Mouse (Mus musculus) heart, adult 2 months (tissue): Measurements from ENCODE around the gene Ugt1a6a. TPM values are rescaled to one million over a fixed set of nuclear protein-coding genes. Genes with fewer than 3 reads are reported as not detected.

Experiments used
- DNase-seq, 2 experiments: peaks; one replicate each; pipeline ENCODE4 v3.0.0; 2021
- H3K27ac ChIP-seq: fragments of 200-600 bp; 2 replicates; pipeline ENCODE4 v1.8.1; 2022
- H3K27me3 ChIP-seq: fragments of 200-500 bp; 2 replicates; pipeline ENCODE4 v1.6.1; 2012; ENCODE audit warnings: mild to moderate bottlenecking, low read length, inconsistent platforms, mixed read lengths; ENCODE audit not compliant: control insufficient read depth, insufficient read depth
- H3K36me3 ChIP-seq: fragments of 200-500 bp; 2 replicates; pipeline ENCODE4 v1.6.1; 2012; ENCODE audit warnings: low read length, inconsistent platforms; ENCODE audit not compliant: control insufficient read depth, insufficient read depth
- H3K4me1 ChIP-seq: fragments of 200-500 bp; 2 replicates; pipeline ENCODE4 v1.6.1; 2011; ENCODE audit warnings: low read length; ENCODE audit not compliant: control insufficient read depth, insufficient read depth
- H3K4me3 ChIP-seq: fragments of 200-600 bp; 2 replicates; pipeline ENCODE4 v1.8.1; 2022
- H3K79me2 ChIP-seq: fragments of 200-500 bp; replicated peaks from 2 replicates; pipeline ENCODE4 v1.6.1; 2012; ENCODE audit warnings: mild to moderate bottlenecking, inconsistent platforms, low read length, moderate library complexity, mixed read lengths; ENCODE audit not compliant: control insufficient read depth, insufficient read depth
- H3K9ac ChIP-seq: fragments of 200-500 bp; 2 replicates; pipeline ENCODE4 v1.6.1; 2012; ENCODE audit warnings: low read depth, mild to moderate bottlenecking, control low read depth, inconsistent platforms, low read length, mixed read lengths
- CTCF ChIP-seq: fragments of 200-600 bp; IDR thresholded peaks from 2 replicates; pipeline ENCODE4 v1.8.1; 2022; ENCODE audit warnings: antibody characterized with exemption, mild to moderate bottlenecking, moderate library complexity
- EP300 ChIP-seq: fragments of 200-500 bp; IDR thresholded peaks from 2 replicates; pipeline ENCODE4 v1.6.1; 2011; ENCODE audit warnings: low read depth, low read length, control low read depth; ENCODE audit not compliant: insufficient read depth
- POLR2A ChIP-seq: fragments of 200-500 bp; IDR thresholded peaks from 2 replicates; pipeline ENCODE4 v1.6.1; 2011; ENCODE audit warnings: mild to moderate bottlenecking, low read depth, low read length, control low read depth; ENCODE audit not compliant: insufficient read depth
- WGBS: fragments of 180-500 bp; shearing (Covaris S2); methylation state at CpG from one replicate; pipeline ENCODE4 v1.1.7; 2018; 5-methylcytosine and 5-hydroxymethylcytosine counted together
- intact Hi-C: fragments of 180-260 bp; cut with DNase I; formaldehyde crosslinking; loops from one replicate; pipeline ENCODE4 v1.15.1; 2025
- polyA plus RNA-seq: library from polyadenylated mRNA; depleted of rRNA; stranded (reverse); fragments of >200 nt; gene quantifications from 2 replicates; pipeline ENCODE4 v1.2.3, GENCODE M21; 2012
- total RNA-seq, 2 experiments: library from RNA; stranded (reverse); gene quantifications; 2 replicates each; pipeline ENCODE4 v1.2.3; 2021

The Ugt1a6a gene
- total and polyA plus RNA-seq, 3 experiments, result 2.1 to 3.7 (median 2.4) TPM

DNA sequence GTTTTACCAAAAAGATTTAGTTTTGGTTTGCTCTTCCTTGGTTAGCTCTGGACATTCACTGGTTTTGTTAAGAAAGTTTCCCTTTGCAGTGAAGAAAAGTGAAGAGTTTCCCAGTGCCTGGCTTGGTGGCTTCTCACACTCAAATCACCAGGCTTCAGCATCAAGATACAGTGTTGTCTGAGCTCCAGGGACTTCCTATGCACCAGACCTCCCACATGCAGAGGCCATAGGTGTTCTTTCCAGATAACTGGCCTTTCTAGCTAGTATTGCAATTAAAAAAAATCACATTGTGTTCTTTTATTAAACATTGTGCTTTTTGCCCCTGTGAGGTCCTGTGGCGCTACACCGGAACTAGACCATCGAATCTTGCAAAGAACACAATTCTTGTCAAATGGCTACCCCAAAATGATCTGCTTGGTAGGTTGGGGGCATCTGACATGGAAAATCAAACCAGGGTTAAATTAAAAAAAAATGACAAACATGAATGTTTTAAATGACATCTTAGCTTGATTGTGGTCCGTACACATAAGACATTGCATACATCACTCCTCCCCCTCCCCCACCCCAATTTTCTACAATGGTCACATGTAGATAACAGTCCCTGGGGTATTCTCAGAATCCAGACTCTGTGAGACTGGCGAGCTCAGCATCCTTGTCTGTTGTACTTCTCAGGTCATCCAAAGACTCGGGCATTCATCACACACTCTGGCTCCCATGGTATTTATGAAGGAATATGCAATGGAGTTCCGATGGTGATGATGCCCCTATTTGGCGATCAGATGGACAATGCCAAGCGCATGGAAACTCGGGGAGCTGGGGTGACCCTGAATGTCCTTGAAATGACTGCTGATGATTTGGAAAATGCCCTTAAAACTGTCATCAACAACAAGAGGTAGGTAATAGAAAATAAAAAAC is 81.1 kb downstream of the Ugt1a6a start:
- H3K79me2 ChIP-seq, result no peaks in the 10 kb centered on the region
- H3K4me1 ChIP-seq, result no peaks in the 10 kb centered on the region
- no peaks in the 10 kb centered on the region for H3K36me3 ChIP-seq
- DNase-seq, result no peak
- intact Hi-C loops, result no loop called here
- H3K27ac ChIP-seq, result no peak overlapping the region
- no peak overlapping the region for H3K4me3 ChIP-seq
- H3K9ac ChIP-seq, result no peak overlapping the region
- no peaks in the 10 kb centered on the region for H3K27me3 ChIP-seq
- 61% methylated on average over 10 of the region's 10 CpGs for WGBS
- no peak for TF ChIP-seq POLR2A
- no peak for TF ChIP-seq CTCF
- no peak for TF ChIP-seq EP300

DNA sequence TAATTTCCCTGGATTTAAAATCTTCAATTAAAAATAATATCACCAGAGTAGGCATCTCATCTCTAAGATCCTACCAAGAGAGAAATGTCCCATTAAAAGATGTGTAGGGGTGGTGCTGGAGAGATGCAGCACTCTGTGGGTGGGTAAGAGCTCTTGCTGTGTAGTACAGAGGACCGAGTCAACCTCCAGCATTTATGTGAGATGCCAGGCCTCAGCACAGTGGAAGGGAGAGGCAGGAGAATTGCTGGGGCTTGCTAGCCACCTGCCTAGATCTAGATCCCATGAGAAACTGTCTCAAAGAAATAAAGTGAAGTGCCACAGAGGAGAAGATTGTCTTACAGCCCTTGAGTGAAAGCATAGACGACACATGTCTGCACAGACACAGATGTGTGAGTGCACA is 81.9 kb downstream of the Ugt1a6a start:
- TF ChIP-seq EP300, result no peak
- no peaks in the 10 kb centered on the region for H3K4me1 ChIP-seq
- 49% methylated on average over 2 of the region's 2 CpGs for whole genome bisulfite sequencing
- no peaks in the 10 kb centered on the region for H3K79me2 ChIP-seq
- DNase-seq, result no peak
- no peak overlapping the region for H3K27ac ChIP-seq
- no peaks in the 10 kb centered on the region for H3K36me3 ChIP-seq
- intact Hi-C loops, result no loop called here
- H3K9ac ChIP-seq, result no peak overlapping the region
- H3K4me3 ChIP-seq, result no peak overlapping the region
- no peaks in the 10 kb centered on the region for H3K27me3 ChIP-seq

DNA sequence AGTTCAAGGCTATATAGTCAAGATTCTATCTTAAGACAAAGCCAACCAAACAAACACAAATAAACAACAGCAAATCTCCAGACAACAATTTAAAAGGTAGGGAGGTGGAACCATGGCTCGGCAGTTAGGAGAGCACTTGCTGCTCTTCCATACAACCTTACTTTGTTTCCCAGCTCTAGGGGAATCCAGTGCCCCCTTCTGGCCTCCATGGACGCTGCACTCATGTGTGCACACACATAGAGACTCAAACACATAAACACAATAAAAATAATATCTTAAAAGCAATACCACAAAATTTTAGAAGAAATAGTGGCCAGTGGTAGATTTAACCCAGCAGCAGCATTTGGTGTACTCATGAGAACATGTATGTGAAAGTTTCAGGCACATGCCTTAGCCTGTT is 82.5 kb downstream of the Ugt1a6a start:
- H3K27me3 ChIP-seq, result no peaks in the 10 kb centered on the region
- intact Hi-C loops, result no loop called here
- H3K4me3 ChIP-seq, result no peak overlapping the region
- no peaks in the 10 kb centered on the region for H3K79me2 ChIP-seq
- H3K4me1 ChIP-seq, result no peaks in the 10 kb centered on the region
- WGBS, result 48% methylated on average over 2 of the region's 2 CpGs
- H3K9ac ChIP-seq, result no peak overlapping the region
- no peaks in the 10 kb centered on the region for H3K36me3 ChIP-seq
- H3K27ac ChIP-seq, result no peak overlapping the region
- peak in 1 of 2 experiments; percentile 20 for DNase-seq
- no peak for TF ChIP-seq EP300
- TF ChIP-seq CTCF, result peak; percentile 31

DNA sequence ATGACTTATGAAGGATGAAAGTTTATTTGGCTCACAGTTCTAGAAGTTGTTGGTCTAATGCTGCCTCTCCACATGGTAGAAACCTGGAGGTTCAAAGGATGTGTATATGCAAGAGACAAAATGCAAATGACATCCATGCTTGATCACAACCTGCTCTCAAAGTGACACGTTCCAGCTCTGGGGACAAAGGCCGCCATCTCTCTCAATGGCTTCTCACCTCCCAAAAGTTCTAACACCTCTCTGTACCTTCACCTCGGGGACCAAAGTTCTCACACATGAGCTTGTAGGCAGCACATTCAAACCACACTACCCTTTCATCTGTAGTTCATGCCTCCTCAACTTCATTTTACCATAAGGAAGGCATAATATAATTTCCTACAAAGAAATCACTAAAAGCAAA is 83.0 kb downstream of the Ugt1a6a start:
- H3K4me1 ChIP-seq, result no peaks in the 10 kb centered on the region
- WGBS, result 34% methylated on average over 3 of the region's 3 CpGs
- no peak for TF ChIP-seq EP300
- TF ChIP-seq POLR2A, result no peak
- TF ChIP-seq CTCF, result no peak
- H3K36me3 ChIP-seq, result no peaks in the 10 kb centered on the region
- no peak for DNase-seq
- H3K9ac ChIP-seq, result no peak overlapping the region
- no peaks in the 10 kb centered on the region for H3K79me2 ChIP-seq
- no peak overlapping the region for H3K4me3 ChIP-seq
- intact Hi-C loops, result no loop called here
- no peak overlapping the region for H3K27ac ChIP-seq
- H3K27me3 ChIP-seq, result no peaks in the 10 kb centered on the region

DNA sequence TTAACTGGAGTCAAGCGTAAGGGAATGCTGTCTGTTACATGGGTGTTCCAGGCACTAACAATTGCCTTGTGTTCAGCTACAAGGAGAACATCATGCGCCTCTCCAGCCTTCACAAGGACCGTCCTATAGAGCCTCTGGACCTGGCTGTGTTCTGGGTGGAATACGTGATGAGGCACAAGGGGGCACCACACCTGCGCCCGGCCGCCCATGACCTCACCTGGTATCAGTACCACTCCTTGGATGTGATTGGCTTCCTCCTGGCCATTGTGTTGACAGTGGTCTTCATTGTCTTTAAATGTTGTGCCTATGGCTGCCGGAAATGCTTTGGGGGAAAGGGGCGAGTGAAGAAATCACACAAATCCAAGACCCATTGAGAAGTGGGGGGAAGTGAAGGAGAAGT is 83.4 kb downstream of the Ugt1a6a start:
- TF ChIP-seq EP300 (no peak), POLR2A (no peak), CTCF (no peak)
- DNase-seq, result peak in 1 of 2 experiments; percentile 31
- Histone ChIP-seq H3K27me3 (no peaks in the 10 kb centered on the region), H3K9ac (no peak overlapping the region), H3K27ac (no peak overlapping the region), H3K36me3 (no peaks in the 10 kb centered on the region), H3K79me2 (no peaks in the 10 kb centered on the region), H3K4me1 (no peaks in the 10 kb centered on the region), H3K4me3 (no peak overlapping the region)
- 65% methylated on average over 9 of the region's 9 CpGs for WGBS
- intact Hi-C loops, result no loop called here

DNA sequence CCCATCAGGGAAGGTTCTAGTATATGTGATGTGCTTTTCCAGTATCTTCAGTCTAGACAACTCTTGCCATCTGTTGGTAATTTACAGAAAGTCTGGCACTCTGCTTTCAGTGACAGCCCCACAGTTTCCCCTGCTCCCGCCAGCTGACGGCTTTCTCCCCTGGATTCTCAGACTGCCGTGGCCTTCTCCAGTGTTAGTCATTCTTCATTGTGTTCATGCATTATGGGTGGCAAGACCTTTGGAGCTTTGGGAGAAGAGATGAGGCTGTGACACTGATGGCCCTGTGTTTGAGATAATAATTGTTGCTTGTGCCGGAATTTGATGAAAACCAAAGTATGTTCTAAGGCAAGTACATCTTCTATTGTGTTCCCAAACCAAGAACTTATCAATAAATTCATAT is 84.0 kb downstream of the Ugt1a6a start:
- no peak for DNase-seq
- intact Hi-C loops, result no loop called here
- Histone ChIP-seq H3K4me3 (no peak overlapping the region), H3K79me2 (no peaks in the 10 kb centered on the region), H3K27ac (no peak overlapping the region), H3K9ac (no peak overlapping the region), H3K27me3 (no peaks in the 10 kb centered on the region), H3K36me3 (no peaks in the 10 kb centered on the region), H3K4me1 (no peaks in the 10 kb centered on the region)
- TF ChIP-seq POLR2A (no peak), CTCF (no peak), EP300 (no peak)
- 45% methylated on average over 4 of the region's 4 CpGs for WGBS
